Mouse (Mus musculus) cortical plate, adult 2 months (tissue): Measurements from ENCODE around the gene Cdc37l1.

Source experiments
- CTCF ChIP-seq: fragments of 200-500 bp; IDR thresholded peaks from 2 replicates; pipeline ENCODE4 v1.5.1; 2011; ENCODE audit warnings: mild to moderate bottlenecking, control low read depth, low read length; ENCODE audit not compliant: insufficient read depth; ENCODE audit errors: extremely low read depth
- POLR2A ChIP-seq: fragments of 200-500 bp; IDR thresholded peaks from 2 replicates; pipeline ENCODE4 v1.6.1; 2011; ENCODE audit warnings: mild to moderate bottlenecking, low read length, control low read depth; ENCODE audit not compliant: insufficient read depth; ENCODE audit errors: extremely low read depth

GRCm38 (mm10) chr19:29064451-29065102 is 74.4 kb downstream of the Cdc37l1 start:
- TF ChIP-seq POLR2A, result no peak
- TF ChIP-seq CTCF, result no peak
